Mouse (Mus musculus) layer of hippocampus, adult 9-11 months (tissue): ENCODE results near the gene Csf2rb.
"Not testable (repeated sequence)": the region's sequence is repeated elsewhere in the genome, so short reads cannot be mapped to it uniquely, and the experiment has no call there.

Experiments used
- DNase-seq: peaks from one replicate; pipeline ENCODE4 v3.0.0; 2022

The Csf2rb gene

DNA sequence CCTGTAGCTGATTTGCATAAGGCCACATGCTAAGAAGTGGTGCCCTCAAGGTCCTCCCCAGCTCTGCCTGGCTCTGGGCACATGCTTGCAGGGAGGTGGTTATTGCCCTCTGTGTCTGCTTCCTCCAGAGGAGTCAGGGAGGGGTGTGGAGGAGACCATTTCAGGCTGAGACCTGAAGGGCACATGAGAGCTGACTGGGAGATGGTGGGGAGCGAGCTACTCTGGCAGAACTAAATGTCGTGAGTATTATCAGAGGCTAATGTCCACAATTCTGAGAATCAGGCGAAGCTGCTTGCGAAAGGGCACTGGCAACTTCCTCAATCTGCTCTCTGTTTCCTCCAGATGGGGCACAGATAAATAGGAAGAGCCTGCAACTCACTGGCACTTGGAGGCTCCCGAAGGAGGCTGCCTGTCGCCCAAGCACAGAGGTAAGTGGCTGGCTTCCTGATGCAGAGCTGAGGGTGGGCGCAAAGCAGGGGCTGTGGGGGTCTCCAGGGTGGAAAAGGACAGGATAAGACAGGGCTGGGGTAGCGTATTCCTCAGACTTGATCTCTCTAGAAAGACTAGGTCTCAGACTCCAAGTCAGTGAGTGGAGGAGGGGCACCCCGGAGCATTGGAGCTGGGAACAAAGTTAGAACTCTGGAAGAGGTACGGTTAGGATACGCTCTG is at the start of gene Csf2rb:
Gene Csf2rb (plus strand): TSS at position 82 of the 669 bp plus-strand sequence.
- peak; percentile 56 for DNase-seq

DNA sequence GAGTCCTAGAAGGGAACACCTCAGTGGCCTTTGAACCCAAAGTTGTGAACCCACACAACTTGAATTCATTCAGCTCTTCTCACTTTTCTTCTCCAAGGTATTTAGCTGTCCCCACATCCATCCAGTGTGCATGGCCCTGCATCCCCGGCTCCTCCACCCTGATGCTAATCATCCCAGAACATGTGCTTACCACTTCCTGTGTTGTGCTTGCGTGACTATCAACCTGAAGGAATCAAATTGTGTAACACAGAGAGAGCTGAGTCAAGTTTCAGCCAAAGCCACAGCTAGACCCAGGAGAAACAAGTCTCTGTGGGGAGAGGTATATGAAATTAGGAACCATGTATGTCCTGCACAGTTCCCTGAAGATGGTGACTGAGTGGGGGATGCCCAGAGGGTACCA is 47.2 kb upstream of the Csf2rb start:
- no peak for DNase-seq

DNA sequence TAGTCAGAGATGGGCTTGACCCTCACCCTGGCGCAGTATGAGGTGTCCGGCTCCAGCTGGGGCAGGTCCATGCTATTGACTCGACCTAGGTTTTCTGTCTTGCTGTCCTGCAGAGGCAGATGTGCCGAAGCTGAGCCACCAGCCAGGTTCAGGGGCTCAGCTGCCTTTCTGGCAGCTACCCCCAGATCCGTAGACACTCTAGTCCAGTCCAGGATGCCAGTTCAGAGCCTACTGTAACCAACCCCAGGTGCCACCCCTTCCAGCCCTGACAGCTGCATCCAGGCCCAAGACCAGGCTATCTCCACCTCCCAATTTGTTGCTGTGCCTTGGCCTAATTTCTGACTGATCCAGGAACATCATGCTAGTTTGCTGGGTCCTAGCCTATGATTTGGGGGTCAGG is 37.6 kb upstream of the Csf2rb start:
- no peak for DNase-seq

DNA sequence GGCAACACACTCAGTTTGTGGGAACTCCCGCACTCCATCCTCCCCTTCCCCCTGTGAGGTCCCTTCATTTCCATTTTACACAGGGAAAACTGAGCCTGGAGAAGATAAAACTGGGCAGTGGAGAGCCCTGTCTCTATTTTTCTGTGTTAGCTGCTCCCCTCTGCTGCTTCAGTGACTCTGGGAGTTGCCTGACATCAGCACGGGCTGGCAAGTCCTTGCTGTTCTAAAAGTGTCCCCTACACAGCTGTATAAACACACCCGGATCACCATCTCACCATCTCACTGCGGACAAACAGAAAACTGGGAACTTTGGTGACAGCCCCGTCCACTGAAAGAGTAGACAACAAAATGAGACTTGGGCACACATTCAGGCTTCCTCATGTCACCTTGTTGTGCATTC is 35.8 kb upstream of the Csf2rb start:
- DNase-seq, result not testable (repeated sequence)

DNA sequence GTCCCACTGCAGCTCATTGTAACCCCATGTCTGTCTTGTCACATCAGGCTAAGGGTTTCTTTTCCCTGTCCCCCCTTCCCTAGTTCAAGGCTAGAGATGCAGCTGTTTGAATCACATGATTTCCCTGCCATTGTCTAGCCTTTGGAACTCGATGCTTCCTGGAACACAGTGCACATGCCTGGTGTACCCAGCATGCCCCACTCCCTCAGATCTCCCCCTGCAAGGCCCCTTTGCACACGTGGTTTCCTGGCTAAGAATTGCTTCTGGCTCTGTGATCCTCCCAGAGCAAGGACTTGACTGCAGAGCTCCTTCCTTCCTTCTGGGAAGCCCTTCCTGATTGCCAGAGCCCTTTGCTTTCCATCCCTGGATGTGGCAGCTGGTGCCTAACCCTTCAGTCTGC is 32.3 kb upstream of the Csf2rb start:
- DNase-seq, result not testable (repeated sequence)

DNA sequence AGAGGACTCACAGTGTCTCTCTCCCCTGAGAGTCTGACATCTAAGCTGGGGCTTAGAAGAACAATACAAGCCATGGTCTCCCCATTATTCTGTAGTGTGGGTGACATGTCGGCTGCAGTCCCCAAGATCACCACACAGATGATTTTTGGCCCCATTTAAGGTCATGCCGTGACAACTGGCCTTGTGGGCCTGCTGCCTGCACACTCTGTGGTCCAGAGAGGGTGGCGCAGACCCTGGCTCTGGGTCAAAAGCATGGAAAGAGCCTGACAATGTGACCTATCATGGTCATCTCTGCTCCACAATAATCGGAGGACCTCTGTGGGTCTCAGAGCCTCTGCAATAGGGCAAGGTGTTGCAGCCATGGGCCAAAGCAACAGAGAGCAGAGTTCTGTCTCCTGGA is 31.8 kb upstream of the Csf2rb start:
- no peak for DNase-seq

DNA sequence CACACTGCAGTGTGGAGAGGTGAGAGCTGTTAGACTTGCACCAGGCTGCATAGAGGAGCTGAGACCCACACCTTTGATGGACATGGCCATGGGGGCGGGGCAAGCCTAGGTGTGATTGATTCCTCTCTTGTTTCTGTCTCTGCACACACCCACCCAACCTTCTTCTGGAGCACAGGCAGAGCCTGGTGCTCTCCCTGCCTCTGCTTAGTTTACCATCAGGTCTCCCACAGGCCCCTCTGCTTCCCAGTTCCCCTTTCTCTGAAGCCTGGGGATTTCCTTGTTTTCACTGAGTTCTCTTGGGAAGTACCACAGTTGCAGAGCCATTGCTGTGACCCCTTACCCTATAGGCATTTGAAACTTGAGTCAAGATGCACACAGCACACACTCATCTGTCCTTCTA is 27.0 kb upstream of the Csf2rb start:
- no peak for DNase-seq

DNA sequence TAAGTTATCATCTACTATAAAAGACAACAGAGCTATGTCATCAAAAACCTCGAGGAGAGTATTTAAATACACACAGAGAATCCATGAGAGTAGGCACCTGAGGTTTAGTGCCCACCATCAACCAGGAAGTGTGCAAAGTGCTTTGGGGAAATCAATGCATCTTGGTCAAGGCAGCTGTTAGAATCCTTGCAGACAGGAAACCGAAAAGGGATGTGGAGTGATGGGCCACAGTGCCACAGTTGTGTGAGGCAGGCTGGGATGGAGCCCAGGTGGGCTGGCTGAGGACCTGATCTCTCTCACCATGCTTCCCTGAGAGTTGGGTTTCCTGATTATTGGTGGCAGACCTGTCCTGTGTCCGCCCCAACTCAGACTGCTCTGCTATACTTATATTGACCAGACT is 25.9 kb upstream of the Csf2rb start:
- DNase-seq, result no peak

DNA sequence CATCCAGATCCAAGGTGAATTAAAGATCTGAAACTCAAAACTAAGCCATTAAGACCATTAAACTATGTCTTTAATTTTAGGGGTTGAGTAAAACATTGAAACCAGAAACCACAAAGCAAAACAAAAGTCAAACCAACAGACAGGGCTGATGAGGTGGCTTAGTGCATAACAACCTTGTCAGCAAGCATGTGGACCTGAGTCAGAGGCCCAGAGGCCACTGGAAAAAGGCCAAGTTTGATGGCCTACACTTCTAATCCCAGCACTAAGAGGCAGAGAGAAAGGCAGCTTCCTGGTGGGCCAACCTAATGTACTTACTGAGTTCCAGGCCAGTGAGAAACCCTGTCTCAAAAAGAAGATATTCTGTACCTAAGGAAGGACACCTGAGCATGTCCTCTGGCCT is 24.8 kb upstream of the Csf2rb start:
- DNase-seq, result no peak

DNA sequence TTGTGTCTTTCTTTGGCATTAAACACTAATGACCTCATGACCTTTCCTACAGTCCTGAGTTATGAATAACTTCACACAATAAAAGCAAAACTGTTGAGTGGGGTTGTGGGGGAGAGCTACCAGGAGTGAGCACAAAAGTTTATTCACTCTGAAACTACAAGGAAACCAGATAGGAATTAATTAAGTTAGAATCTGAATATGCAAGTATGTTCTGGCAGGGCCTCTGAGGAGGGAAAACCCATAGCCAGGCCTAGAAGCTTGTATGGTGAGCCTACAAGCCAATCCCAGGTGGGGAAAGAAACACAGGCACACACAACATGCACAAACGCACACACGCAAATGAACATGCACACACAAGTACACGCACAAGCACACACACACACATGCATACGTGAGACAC is 22.8 kb upstream of the Csf2rb start:
- no peak for DNase-seq

DNA sequence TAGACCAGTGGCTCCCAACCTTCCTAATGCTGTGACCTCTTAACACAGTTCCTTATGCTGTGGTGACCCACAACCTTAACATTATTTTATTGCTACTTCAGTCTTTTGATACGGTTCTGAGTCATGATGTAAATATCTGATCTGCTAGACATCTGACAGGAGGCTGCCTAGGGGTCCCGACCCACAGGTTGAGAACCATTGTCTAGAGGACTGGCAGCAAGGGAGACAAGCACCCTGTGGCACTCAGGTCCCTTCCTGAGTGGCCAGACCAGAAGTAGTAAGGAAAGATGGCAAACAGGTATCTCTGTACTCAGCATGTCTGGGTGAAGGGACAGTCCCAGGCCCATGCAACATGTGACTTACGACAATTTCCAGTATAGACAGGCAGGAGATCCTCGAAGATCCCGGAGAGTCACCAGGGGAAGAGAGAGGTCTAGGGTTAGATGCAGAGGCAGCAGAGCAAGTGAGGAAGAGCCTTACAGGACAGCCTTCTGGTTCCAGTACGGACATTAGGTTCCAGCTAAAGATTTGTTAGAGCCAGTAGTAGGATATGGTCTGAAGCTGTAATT is 21.8 kb upstream of the Csf2rb start:
- no peak for DNase-seq

DNA sequence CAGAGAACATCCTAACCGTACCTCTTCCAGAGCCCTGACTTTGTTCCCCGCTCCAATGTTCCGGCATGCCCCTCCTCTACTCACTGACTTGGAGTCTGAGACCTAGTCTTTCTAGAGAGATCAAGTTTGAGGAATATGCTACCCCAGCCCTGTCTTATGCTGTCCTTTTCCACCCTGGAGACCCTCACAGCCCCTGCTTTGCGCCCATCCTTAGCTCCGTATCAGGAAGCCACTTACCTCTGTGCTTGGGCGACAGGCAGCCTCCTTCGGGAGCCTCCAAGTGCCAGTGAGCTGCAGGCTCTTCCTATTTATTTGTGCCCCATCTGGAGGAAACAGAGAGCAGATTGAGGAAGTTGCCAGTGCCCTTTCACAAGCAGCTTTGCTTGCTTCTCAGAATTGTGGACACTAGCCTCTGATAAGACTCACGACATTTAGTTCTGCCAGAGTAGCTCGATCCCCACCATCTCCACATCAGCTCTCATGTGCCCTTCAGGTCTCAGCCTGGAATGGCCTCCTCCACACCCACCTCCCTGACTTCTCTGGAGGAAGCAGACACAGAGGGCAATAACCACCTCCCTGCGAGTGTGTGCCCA is 20.1 kb upstream of the Csf2rb start, which contains the start of gene Csf2rb2:
Gene Csf2rb2 (minus strand): TSS at position 381 of the 593 bp plus-strand sequence.
- DNase-seq, result peak; percentile 15

DNA sequence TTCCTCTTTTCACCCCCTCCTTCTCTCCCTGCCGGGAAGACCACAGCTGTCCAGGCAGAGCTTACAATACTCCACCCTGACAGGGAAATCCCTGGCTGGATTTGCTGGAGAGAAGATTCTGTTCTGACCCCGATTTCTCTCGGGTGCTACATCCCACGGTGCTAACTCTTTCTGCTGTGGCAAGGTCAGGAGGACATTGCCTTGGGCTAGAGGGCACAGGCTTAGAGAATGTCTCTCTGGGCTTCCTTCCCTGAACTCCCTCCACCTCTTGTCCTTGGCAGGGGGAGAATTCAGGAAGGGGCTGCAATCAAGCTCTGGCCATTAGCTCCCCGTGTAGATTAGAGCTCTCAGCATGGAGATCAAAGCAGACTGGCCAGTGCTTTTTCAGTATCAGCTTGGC is 15.7 kb upstream of the Csf2rb start:
- DNase-seq, result no peak

DNA sequence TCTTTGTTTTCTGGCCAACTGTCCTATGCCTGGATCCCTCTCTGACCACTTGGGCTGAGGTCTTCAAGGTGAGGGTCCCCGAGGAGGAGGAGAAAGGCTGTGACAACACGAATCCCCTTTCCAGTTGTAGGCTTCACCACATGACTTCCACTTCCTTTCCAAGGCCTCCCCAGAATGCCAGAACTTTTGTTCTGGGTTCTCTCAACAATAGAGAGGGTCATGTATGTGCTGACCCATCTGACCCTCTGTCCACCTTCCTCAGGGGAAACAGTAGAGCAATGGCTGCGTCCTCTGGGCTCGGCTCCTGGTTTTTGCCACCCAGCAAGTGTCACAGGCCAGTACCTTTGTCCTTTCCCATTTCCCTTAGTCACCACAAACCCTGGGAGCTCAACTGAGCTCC is 14.6 kb upstream of the Csf2rb start:
- DNase-seq, result no peak

DNA sequence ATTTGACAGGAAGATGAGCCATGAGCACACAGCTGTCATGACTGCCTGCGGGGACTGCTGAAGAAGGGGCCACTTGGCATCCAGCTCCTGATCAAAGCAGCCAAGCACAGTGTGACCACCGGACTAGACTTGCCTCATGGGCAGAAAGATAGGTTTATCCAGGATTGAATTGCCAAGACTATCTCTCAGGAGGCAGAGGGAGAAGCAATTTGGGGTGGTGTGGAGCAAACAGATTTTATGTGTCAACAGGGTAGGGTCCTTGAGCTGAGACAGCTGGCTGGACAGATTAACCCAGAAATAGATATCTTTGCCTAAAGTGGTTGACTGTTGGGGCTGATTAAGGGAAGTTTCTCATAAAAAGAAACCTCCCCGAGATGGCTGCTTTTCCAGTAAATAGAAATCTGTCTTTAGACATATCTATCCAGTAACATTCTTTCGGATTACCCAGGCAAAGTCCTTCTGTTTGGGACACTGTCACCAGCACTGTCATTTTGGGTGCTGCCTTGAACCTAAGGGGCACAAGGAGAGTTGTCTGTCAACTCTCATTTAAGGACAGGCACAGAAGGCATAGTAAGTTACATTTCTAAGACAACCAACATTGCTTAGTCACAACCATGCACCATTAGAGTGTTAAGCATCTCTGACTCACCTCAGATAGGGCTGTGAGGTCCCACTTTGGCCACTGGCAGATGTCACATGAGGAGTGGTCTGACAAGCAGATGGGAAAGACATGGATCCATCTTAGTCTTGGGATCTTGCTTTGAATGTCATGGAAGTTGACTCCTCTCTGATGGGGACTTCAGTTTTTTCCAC is 12.9 kb upstream of the Csf2rb start:
- not testable (repeated sequence) for DNase-seq

DNA sequence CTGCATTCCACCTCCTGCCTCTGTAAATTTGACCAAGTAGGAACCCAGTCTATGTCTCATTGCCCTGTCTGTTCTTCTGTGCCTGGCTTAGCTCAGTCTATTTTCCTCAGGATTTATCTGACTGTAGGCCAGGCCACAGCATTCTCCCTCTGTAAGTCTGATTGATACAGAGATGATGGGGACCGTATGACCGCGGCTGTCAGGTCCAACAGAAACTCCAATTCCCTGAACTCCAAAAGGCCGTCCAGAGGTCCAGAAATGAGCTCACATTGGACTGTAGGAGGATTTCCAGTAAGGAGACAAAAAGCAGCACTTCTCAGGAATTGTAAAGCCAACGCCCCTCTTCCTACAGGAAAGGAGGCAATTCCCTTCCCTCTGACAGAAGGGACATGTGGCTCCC is 11.9 kb upstream of the Csf2rb start:
- not testable (repeated sequence) for DNase-seq

DNA sequence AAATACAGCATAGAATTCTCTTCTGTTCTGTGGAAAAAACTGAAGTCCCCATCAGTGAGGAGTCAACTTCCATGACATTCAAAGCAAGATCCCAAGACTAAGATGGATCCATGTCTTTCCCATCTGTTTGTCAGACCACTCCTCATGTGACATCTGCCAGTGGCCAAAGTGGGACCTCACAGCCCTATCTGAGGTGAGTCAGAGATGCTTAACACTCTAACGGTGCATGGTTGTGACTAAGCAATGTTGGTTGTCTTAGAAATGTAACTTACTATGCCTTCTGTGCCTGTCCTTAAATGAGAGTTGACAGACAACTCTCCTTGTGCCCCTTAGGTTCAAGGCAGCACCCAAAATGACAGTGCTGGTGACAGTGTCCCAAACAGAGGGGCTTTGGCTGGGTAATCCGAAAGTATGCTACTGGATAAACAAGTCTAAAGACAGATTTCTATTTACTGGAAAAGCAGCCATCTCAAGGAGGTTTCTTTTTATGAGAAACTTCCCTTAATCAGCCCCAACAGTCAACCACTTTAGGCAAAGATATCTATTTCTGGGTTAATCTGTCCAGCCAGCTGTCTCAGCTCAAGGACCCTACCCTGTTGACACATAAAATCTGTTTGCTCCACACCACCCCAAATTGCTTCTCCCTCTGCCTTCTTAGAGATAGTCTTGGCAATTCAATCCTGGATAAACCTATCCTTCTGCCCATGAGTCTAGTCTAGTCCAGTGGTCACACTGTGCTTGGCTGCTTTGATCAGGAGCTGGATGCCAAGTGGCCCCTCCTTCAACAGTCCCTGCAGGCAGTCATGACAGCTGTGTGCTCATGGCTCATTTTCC is 7.0 kb upstream of the Csf2rb start:
- not testable (repeated sequence) for DNase-seq

DNA sequence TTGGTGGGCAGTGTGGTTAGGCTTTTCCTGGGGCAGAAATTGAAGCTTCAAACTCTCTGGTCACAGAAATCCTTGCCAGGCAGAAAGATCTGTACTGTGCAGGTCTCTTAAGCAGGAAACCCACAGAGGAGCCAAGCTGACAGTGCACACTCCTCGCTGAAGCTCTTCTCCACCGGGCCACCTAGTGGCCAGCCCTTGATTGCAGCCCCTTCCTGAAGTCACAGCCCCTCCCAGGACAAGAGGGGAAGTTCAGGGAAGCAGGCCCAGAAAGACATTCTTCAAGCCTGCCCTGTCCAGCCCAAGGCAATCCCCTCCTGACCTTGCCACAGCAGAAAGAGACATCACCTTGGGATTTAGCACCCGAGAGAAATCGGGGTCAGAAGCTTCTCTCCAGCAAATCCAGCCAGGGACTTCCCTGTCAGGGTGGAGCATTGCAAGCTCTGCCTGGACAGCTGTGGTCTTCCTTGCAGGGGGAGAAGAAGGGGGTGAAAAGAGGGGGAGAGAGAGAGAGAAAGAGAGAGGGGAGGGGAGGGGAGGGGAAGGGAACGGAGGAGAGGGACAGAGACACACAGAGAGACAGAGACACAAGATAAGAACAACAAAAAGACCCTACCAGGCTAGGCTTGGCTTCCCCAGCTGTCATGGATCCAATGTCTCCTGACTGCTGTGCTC is 4.6 kb upstream of the Csf2rb start:
- peak; percentile 62 for DNase-seq

DNA sequence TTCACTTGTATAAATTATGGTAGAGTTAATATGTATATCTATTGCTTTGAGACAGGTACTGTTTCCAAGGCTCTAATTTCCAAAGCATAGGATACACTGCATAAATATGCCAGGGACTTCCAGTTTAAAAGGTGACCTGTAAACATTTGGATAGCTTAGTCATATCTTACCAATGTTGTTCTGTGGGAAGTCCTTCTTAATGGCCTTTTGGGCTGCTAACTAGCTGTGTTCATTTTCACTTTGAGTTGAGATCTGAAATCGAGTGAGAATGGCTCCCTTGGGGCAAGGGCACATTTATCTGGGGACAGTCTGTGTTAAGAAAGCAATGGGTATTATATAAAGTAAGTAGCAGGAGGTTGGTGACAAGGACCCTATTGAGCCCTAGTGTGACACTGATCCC is 2.2 kb upstream of the Csf2rb start:
- DNase-seq, result no peak

DNA sequence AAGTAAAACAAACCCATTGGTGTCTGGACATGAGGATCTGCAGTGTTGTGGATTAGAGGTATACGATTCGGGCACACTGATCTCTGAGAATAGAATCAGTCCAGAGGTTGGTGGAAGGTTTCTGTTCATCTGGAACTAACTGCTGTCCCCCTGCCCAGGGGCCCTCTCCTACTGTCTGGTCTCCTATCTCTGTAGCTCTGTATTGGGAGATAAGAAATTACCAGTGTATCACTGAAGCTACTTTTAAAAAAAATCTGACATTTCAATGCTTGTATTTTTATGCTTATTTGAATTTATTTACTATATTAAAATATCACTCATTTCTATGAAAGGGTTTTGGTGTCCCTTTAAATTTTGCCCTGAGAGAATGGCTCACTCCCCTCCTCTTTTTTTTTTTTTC is 1.3 kb upstream of the Csf2rb start:
- DNase-seq, result no peak

DNA sequence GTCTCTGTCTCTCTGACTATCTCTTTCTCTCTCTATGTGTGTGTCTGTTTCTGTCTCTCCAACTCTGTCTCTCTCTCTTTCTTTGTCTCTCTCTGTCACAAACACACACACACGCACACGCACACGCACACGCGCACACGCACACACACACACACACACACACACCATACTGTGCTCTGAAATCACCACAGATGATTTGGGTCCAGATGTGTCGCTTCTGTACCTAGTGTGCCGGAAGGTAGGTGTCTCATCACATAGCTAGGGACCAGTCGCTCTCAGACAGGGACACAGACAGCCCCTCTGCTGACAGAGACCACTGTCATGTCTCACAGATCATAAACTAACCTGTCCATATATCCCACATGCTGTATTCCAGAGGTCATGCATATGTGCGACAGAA is 1.2 kb downstream of the Csf2rb start:
- DNase-seq, result no peak

DNA sequence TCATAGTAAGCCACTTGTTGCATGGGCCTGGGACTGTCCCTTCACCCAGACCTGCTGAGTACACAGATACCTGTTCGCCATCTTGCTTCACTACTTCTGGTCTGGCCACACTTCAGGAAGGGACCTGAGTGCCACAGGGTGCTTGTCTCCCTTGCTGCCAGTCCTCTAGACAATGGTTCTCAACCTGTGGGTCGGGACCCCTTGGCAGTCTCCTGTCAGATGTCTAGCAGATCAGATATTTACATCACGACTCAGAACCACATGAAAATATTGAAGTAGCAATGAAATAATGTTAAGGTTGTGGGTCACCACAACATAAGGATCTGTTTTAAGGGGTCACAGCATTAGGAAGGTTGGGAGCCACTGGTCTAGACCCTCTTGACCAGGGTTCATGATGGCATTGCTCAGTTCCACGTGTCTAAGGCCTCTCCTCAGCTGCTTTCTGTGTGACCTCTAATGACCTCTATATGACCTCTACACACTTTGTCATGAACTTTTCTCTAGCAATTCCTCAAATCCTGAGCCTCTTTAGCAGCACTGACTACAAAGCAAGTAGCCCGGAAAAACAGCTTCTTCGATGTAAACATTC is 2.3 kb downstream of the Csf2rb start:
- DNase-seq, result not testable (repeated sequence)
